Comparison of ENCODE assay signal across 19 mouse cellular contexts in genomic region chr12:72941398-72942051, GRCm38 (mm10). TPM values are rescaled to one million over a fixed set of nuclear protein-coding genes. Genes with fewer than 3 reads are reported as not detected.
A peak's percentile ranks its signal among the peaks of the same experiment; 100 is the strongest.
DNase-seq lines count a peak whose midpoint lies in the region; ATAC-seq and TF ChIP-seq lines count a peak whose summit lies in the region.
"Had no signal": no experiment of that assay in that cellular context is flagged by ENCODE, and none has a peak within 500 bp of the region (broad histone marks: within the 10 kb centered on the region; RNA-seq: fewer than 3 reads in every experiment).

No protein-coding gene starts in this region.

- whole genome bisulfite sequencing in intestine, embryonic 14.5 days = 1% methylated on average over 32 of the region's 32 CpGs
- WGBS in intestine, postnatal 0 days = 2% methylated on average over 32 of the region's 32 CpGs
- WGBS in limb, embryonic 10.5 days = under 1% methylated on average over 32 of the region's 32 CpGs

- H3K27ac ChIP-seq in intestine, embryonic 14.5 days (ENCODE audit: low read depth) = no peak overlapping the region
- no peak overlapping the region for H3K27ac ChIP-seq in intestine, postnatal 0 days (ENCODE audit: low read depth, low read length)
- H3K27ac ChIP-seq in limb, embryonic 10.5 days = no peak overlapping the region

- no peak overlapping the region for H3K4me2 ChIP-seq in intestine, embryonic 14.5 days (ENCODE audit: low read length)
- H3K4me2 ChIP-seq in intestine, postnatal 0 days (replicated peaks; ENCODE audit: low read depth) = no peak overlapping the region
- H3K4me2 ChIP-seq: heart, embryonic 12.5 days had no signal

- DNase-seq in intestine, embryonic 14.5 days (ENCODE audit: low spot score) = peak; percentile 64
- peak; percentile 19 for DNase-seq in ES-CJ7 (ENCODE audit: low read depth, low spot score)
- peak; percentile 32 for DNase-seq in R1 (ENCODE audit: low read depth, low spot score)
- peak; percentile 68 for DNase-seq in limb, embryonic 10.5 days (ENCODE audit: low spot score)
- no peak for DNase-seq in spleen, adult 18-20 months
- no peak for DNase-seq in layer of hippocampus, adult 18-20 months (ENCODE audit: low spot score in 2 of 2)
- DNase-seq: adrenal gland, postnatal 25 days; cerebellum, postnatal 36 days; heart, postnatal 4 days; kidney, postnatal 25 days; liver, postnatal 0 days; thymus, postnatal 25 days had no signal

- ATAC-seq in intestine, embryonic 14.5 days (replicated peaks; ENCODE audit: low FRiP score, low TSS enrichment, low read depth) = no peak
- ATAC-seq in intestine, postnatal 0 days = no peak
- ATAC-seq in erythroblast, adult 5-6 weeks (replicated peaks; ENCODE audit: low FRiP score, poor library complexity, severe bottlenecking) = no peak
- ATAC-seq: intestine, embryonic 16.5 days; liver, postnatal 0 days had no signal

- peaks cover 100% of the 10 kb centered on the region for H3K27me3 ChIP-seq in intestine, embryonic 14.5 days (replicated peaks; ENCODE audit: control insufficient read depth, insufficient read depth, low read length)
- H3K27me3 ChIP-seq in intestine, postnatal 0 days (replicated peaks; ENCODE audit: control insufficient read depth, insufficient read depth, low read length) = peaks cover 100% of the 10 kb centered on the region
- H3K27me3 ChIP-seq in limb, embryonic 10.5 days (ENCODE audit: low read depth, poor library complexity, severe bottlenecking) = peaks cover 100% of the 10 kb centered on the region

- no peaks in the 10 kb centered on the region for H3K9me3 ChIP-seq in intestine, embryonic 14.5 days (ENCODE audit: control insufficient read depth, low read length)
- H3K9me3 ChIP-seq in intestine, postnatal 0 days (ENCODE audit: control insufficient read depth) = no peaks in the 10 kb centered on the region
- no peaks in the 10 kb centered on the region for H3K9me3 ChIP-seq in limb, embryonic 10.5 days (replicated peaks)
- H3K9me3 ChIP-seq: heart, embryonic 12.5 days had no signal

- H3K36me3 ChIP-seq in intestine, embryonic 14.5 days (ENCODE audit: control insufficient read depth, insufficient read depth, low read length) = no peaks in the 10 kb centered on the region
- H3K36me3 ChIP-seq in intestine, postnatal 0 days (ENCODE audit: control insufficient read depth, insufficient read depth) = no peaks in the 10 kb centered on the region
- no peaks in the 10 kb centered on the region for H3K36me3 ChIP-seq in limb, embryonic 10.5 days
- H3K36me3 ChIP-seq: heart, embryonic 12.5 days had no signal

- no peak for TF ChIP-seq CTCF in intestine, postnatal 0 days (IDR thresholded peaks at IDR 0.05; ENCODE audit: low read depth)

- H3K4me1 ChIP-seq in intestine, embryonic 14.5 days (replicated peaks; ENCODE audit: control insufficient read depth, insufficient read depth, low read length) = peaks cover 10% of the 10 kb centered on the region; the same call in 1 of the 2 replicates
- no peaks in the 10 kb centered on the region for H3K4me1 ChIP-seq in intestine, postnatal 0 days (replicated peaks; ENCODE audit: control insufficient read depth, insufficient read depth, low read length)
- H3K4me1 ChIP-seq in limb, embryonic 10.5 days = peaks cover 28% of the 10 kb centered on the region

- H3K4me3 ChIP-seq in intestine, embryonic 14.5 days (ENCODE audit: low read depth, low read length) = no peak overlapping the region
- H3K4me3 ChIP-seq in intestine, postnatal 0 days (ENCODE audit: low read depth, low read length) = no peak overlapping the region
- no peak overlapping the region for H3K4me3 ChIP-seq in limb, embryonic 10.5 days
- H3K4me3 ChIP-seq: erythroblast, embryonic 14.5 days; heart, embryonic 12.5 days had no signal

- H3K9ac ChIP-seq in intestine, embryonic 14.5 days (ENCODE audit: low read length) = no peak overlapping the region
- H3K9ac ChIP-seq in intestine, postnatal 0 days (ENCODE audit: low read depth, low read length) = no peak overlapping the region
- H3K9ac ChIP-seq: heart, embryonic 12.5 days; liver, postnatal 0 days had no signal

RNA-seq across cellular contexts. Expression of gene 4930447C04Rik, which starts 1.0 kb away (rescaled TPM):
- polyA plus RNA-seq in intestine, embryonic 14.5 days (2014; fragmentation: Nextera tagmentation; extraction: Ambion mirVana) = 1.0 and 2.0 TPM in 2 replicates
- polyA plus RNA-seq in intestine, postnatal 0 days (2015; fragmentation: Nextera tagmentation; extraction: Ambion mirVana) = 0.59 and 0.61 TPM in 2 replicates
- 2.2 and 4.0 TPM in 2 replicates for polyA plus RNA-seq in limb, embryonic 10.5 days (2016; fragmentation: Nextera tagmentation; extraction: Ambion mirVana)
- 1 to 10 TPM; 4.0 to 5.9 TPM for total RNA-seq in layer of hippocampus, adult 18-20 months (2021)
- not detected in 2 replicates for total RNA-seq in erythroblast, adult 5-6 weeks (2015; ENCODE audit: low replicate concordance)
- total RNA-seq in erythroblast, adult 5-6 weeks (2017; ENCODE audit: low replicate concordance) = not detected in 2 replicates
- polyA plus RNA-seq: erythroblast, embryonic 14.5 days had no signal

RNA-seq across cellular contexts. Expression of gene Six6, which starts 1.8 kb away (rescaled TPM):
- not detected in 2 replicates for polyA plus RNA-seq in intestine, embryonic 14.5 days (2014; fragmentation: Nextera tagmentation; extraction: Ambion mirVana)
- not detected in 2 replicates for polyA plus RNA-seq in intestine, postnatal 0 days (2015; fragmentation: Nextera tagmentation; extraction: Ambion mirVana)
- polyA plus RNA-seq in limb, embryonic 10.5 days (2016; fragmentation: Nextera tagmentation; extraction: Ambion mirVana) = not detected in 2 replicates
- not detected for total RNA-seq in layer of hippocampus, adult 18-20 months (2021)
- not detected in 2 replicates for total RNA-seq in erythroblast, adult 5-6 weeks (2015; ENCODE audit: low replicate concordance)
- total RNA-seq in erythroblast, adult 5-6 weeks (2017; ENCODE audit: low replicate concordance) = not detected in 2 replicates
- total RNA-seq: adrenal gland, postnatal 25 days; gastrocnemius, adult 8-10 months; heart, postnatal 4 days had no signal
- polyA plus RNA-seq: erythroblast, embryonic 14.5 days; heart, embryonic 12.5 days; intestine, embryonic 16.5 days; limb, embryonic 14.5 days; liver, postnatal 0 days had no signal

Comparison
In these comparisons a context has a peak if more than half of its experiments do, and no peak if none do; other contexts are left out.
1. DNase-seq: peak in intestine, embryonic 14.5 days (single experiment), ES-CJ7 (single experiment), R1 (single experiment) and limb, embryonic 10.5 days (single experiment); none in spleen, adult 18-20 months (0 of 2) and layer of hippocampus, adult 18-20 months (0 of 2).